Mouse (Mus musculus) lung, adult 2 months (tissue): ENCODE data around the gene Nphs2.

ENCODE experiments used
- CTCF ChIP-seq: fragments of 200-500 bp; IDR thresholded peaks from 2 replicates; pipeline ENCODE4 v1.5.1; 2011; ENCODE audit warnings: mild to moderate bottlenecking, low read length, control low read depth; ENCODE audit not compliant: insufficient read depth
- POLR2A ChIP-seq: fragments of 200-500 bp; IDR thresholded peaks from 2 replicates; pipeline ENCODE4 v1.6.1; 2011; ENCODE audit warnings: low read depth, mild to moderate bottlenecking, control low read depth, low read length, borderline replicate concordance; ENCODE audit errors: extremely low read depth

GRCm38 (mm10) chr1:156349031-156349430, 38.5 kb downstream of the Nphs2 start:
- TF ChIP-seq POLR2A, result no peak
- no peak for TF ChIP-seq CTCF
